Mouse (Mus musculus) c-Kit-positive CD71-positive TER-119-negative erythroid progenitor cells, embryonic 14.5 days (primary cell): ENCODE measurements around the gene Cpsf6.

Experiments used
- DNase-seq: peaks from one replicate; pipeline ENCODE4 v3.0.0-alpha.2; 2013; ENCODE audit warnings: low read depth

Gene Cpsf6

DNA sequence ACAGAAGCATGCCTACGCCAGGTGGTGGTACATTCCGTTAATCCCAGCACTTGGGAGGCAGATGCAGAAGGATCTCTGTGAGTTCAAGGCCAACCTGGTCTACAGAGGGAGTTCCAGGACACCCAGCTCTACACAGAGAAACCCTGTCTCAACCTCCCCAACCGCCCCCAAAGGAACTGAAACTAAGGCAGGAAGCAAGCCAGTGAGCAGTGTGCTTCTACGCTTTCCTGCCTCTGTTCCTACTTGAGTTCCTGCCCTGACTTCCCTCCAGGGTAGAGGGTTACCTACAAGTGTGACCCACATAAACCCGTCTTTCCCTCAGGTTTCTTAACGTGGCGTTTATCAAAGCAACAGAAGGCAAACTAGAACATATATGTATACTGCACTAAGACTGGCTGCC, 56.0 kb downstream of the Cpsf6 start:
- no peak for DNase-seq

DNA sequence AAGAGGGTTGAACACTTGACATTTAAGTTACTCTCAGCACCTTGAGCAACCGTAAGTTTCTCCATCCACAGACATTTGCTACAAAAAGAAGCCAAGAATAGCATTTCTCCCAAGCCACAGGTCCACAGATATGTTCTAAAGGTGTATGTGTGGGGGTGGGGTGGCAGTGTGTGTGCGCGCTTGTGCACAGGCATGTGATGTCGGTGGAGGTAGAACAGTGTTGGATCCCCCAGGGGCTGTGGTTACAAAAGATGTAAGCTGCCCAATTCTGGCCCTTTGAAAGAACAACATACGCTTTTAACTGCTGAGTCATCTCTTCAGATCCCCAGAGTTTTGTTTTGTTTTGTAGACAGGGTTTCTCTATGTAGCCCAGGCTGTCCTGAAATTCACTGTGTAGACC, 57.2 kb downstream of the Cpsf6 start:
- no peak for DNase-seq

- DNase-seq = no peak
Measured at GRCm38 (mm10) chr10:117320571-117320981, 59.2 kb downstream of the Cpsf6 start.

GRCm38 (mm10) chr10:117316391-117316790, 63.4 kb downstream of the Cpsf6 start:
- DNase-seq = no peak

- DNase-seq = no peak
Measured at GRCm38 (mm10) chr10:117313133-117313532, 66.7 kb downstream of the Cpsf6 start.

GRCm38 (mm10) chr10:117312168-117312567, 67.6 kb downstream of the Cpsf6 start:
- DNase-seq = no peak

- DNase-seq = no peak
Measured at GRCm38 (mm10) chr10:117304371-117304770, 75.4 kb downstream of the Cpsf6 start.

- DNase-seq = no peak
Measured at GRCm38 (mm10) chr10:117301688-117302087, 78.1 kb downstream of the Cpsf6 start.

DNA sequence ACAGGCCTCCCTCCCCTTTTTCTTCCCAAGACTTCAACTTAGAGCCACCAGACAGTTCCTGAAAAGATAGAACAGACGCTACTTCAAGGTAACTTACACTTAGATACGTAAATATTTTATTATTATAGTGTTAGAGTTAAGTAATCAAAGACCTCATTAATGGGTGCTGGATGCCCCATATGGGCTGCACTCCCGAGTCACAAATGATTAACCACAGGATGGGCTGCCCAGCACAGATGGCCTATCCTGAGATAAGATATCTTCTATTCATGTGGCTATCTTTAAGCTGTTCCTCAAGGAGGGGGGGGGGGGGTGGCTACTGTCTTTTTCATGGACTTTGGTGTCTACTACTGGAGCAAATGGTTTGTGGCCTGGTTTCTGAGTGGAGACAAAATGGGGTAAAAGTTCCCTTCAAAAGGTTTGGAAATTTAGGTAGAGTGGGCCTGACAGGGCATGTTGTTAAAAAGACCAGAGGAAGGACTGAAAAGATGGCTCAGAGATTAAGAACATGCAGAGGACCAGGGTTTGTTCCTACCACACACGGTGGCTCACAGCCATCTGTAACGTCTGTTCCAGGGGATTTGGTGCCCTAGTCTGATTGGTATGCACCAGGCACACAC, 79.8 kb downstream of the Cpsf6 start:
- no peak for DNase-seq

- no peak for DNase-seq
Measured at GRCm38 (mm10) chr10:117299106-117299505, 80.7 kb downstream of the Cpsf6 start.

GRCm38 (mm10) chr10:117298336-117298735, 81.5 kb downstream of the Cpsf6 start:
- DNase-seq = no peak
